In genomic region chr4:45083487-45083886, GRCm38 (mm10) we compare ENCODE assay signal across 7 mouse cellular contexts. TPM values are rescaled to one million over a fixed set of nuclear protein-coding genes. Genes with fewer than 3 reads are reported as not detected.
DNase-seq lines count a peak whose midpoint lies in the region; ATAC-seq and TF ChIP-seq lines count a peak whose summit lies in the region.

No protein-coding gene starts in this region.

- no peak overlapping the region for H3K27ac ChIP-seq in lung, postnatal 0 days (ENCODE audit: low read length)
- no peak overlapping the region for H3K27ac ChIP-seq in embryonic facial prominence, embryonic 14.5 days (replicated peaks; ENCODE audit: low read depth, low read length)

- peak overlapping the region; percentile 76 for H3K4me3 ChIP-seq in lung, postnatal 0 days (ENCODE audit: low read depth, low read length)
- peak overlapping the region; percentile 97 for H3K4me3 ChIP-seq in embryonic facial prominence, embryonic 14.5 days (ENCODE audit: low read depth, low read length)
- H3K4me3 ChIP-seq in myocyte: peak overlapping the region; percentile 43

- no peaks in the 10 kb centered on the region for H3K9me3 ChIP-seq in lung, postnatal 0 days (ENCODE audit: low read length)
- H3K9me3 ChIP-seq in embryonic facial prominence, embryonic 14.5 days (ENCODE audit: control insufficient read depth, low read length): no peaks in the 10 kb centered on the region

- no peak for TF ChIP-seq POLR2A in myocyte (IDR thresholded peaks at IDR 0.05; ENCODE audit: insufficient read length, low read depth)

- no peaks in the 10 kb centered on the region for H3K36me3 ChIP-seq in lung, postnatal 0 days (ENCODE audit: insufficient read depth, low read length)
- no peaks in the 10 kb centered on the region for H3K36me3 ChIP-seq in embryonic facial prominence, embryonic 14.5 days (ENCODE audit: control insufficient read depth, insufficient read depth, low read length)
- no peaks in the 10 kb centered on the region for H3K36me3 ChIP-seq in myocyte (ENCODE audit: control insufficient read depth, insufficient read depth)

- H3K79me2 ChIP-seq in myocyte (ENCODE audit: control insufficient read depth, insufficient read depth): peaks cover 13% of the 10 kb centered on the region

- ATAC-seq in lung, postnatal 0 days: no peak
- no peak for ATAC-seq in embryonic facial prominence, embryonic 14.5 days (ENCODE audit: low read depth)

- no peaks in the 10 kb centered on the region; the same call in 1 of the 2 replicates for H3K4me1 ChIP-seq in lung, postnatal 0 days (ENCODE audit: insufficient read depth, low read depth, low read length)
- H3K4me1 ChIP-seq in embryonic facial prominence, embryonic 14.5 days (ENCODE audit: control insufficient read depth, insufficient read depth, low read length): peaks cover 8% of the 10 kb centered on the region

- peak overlapping the region; percentile 74; the same call in 1 of the 2 replicates for H3K9ac ChIP-seq in lung, postnatal 0 days (replicated peaks; ENCODE audit: low read depth)
- peak overlapping the region; percentile 95 for H3K9ac ChIP-seq in embryonic facial prominence, embryonic 14.5 days (ENCODE audit: low read depth, low read length)

- WGBS in lung, postnatal 0 days: 5% methylated on average over 8 of the region's 8 CpGs
- WGBS in embryonic facial prominence, embryonic 14.5 days: 1% methylated on average over 8 of the region's 8 CpGs

- TF ChIP-seq CTCF in lung, postnatal 0 days (IDR thresholded peaks at IDR 0.05): no peak

- TF ChIP-seq EP300 in lung, postnatal 0 days (IDR thresholded peaks at IDR 0.05): no peak

- peak; percentile 10 for DNase-seq in lung, postnatal 0 days (ENCODE audit: low spot score)
- no peak for DNase-seq in lung, postnatal 4 days
- DNase-seq in embryonic facial prominence, embryonic 14.5 days (ENCODE audit: low spot score): peak; percentile 74
- peak; percentile 45 to 73 for DNase-seq in layer of hippocampus, adult 18-20 months (ENCODE audit: low spot score in 2 of 2)
- no peak for DNase-seq in ovary, adult 18-20 months (ENCODE audit: low spot score)
- DNase-seq in urinary bladder, postnatal 14 days (ENCODE audit: low spot score): no peak

- H3K27me3 ChIP-seq in lung, postnatal 0 days (replicated peaks; ENCODE audit: insufficient read depth, low read length): no peaks in the 10 kb centered on the region
- H3K27me3 ChIP-seq in embryonic facial prominence, embryonic 14.5 days (replicated peaks; ENCODE audit: control insufficient read depth, insufficient read depth, low read length): no peaks in the 10 kb centered on the region
- no peaks in the 10 kb centered on the region for H3K27me3 ChIP-seq in myocyte (ENCODE audit: control insufficient read depth, insufficient read depth, insufficient read length)

- H3ac ChIP-seq in myocyte (ENCODE audit: control insufficient read depth, insufficient read length): peak overlapping the region; percentile 61

- H3K4me2 ChIP-seq in lung, postnatal 0 days (replicated peaks; ENCODE audit: low read depth, low read length): peak overlapping the region; percentile 99
- peak overlapping the region; percentile 56 for H3K4me2 ChIP-seq in embryonic facial prominence, embryonic 14.5 days (ENCODE audit: low read depth, low read length)
- peak overlapping the region; percentile 98 for H3K4me2 ChIP-seq in myocyte (ENCODE audit: low read depth)

TF ChIP-seq in myocyte, 11 proteins besides CTCF, POLR2A, EP300 and RAD21:
- TF ChIP-seq MYOG (IDR thresholded peaks at IDR 0.05; ENCODE audit: control insufficient read depth in 1 of 3, insufficient read depth in 1 of 3, insufficient read length in 2 of 3, low read depth in 2 of 3): no peak
- TF ChIP-seq REST (IDR thresholded peaks at IDR 0.05; ENCODE audit: insufficient read depth, insufficient read length): no peak
- no peak for TF ChIP-seq TCF3 (IDR thresholded peaks at IDR 0.05; ENCODE audit: insufficient read length, low read depth)
- TF ChIP-seq E2F4 (IDR thresholded peaks at IDR 0.05; ENCODE audit: insufficient read depth): no peak
- no peak for TF ChIP-seq MAX (IDR thresholded peaks at IDR 0.05; ENCODE audit: low read depth)
- TF ChIP-seq MYOD1 (IDR thresholded peaks at IDR 0.05; ENCODE audit: control insufficient read depth in 1 of 3, insufficient read length in 2 of 3, low read depth in 2 of 3): no peak
- no peak for TF ChIP-seq TCF12 (IDR thresholded peaks at IDR 0.05; ENCODE audit: insufficient read depth, poor library complexity, severe bottlenecking)
- TF ChIP-seq SRF (IDR thresholded peaks at IDR 0.05; ENCODE audit: control insufficient read depth, insufficient read length, low read depth): no peak
- no peak for TF ChIP-seq CEBPB (IDR thresholded peaks at IDR 0.05; ENCODE audit: insufficient read depth, poor library complexity, severe bottlenecking)
- no peak for TF ChIP-seq USF1 (IDR thresholded peaks at IDR 0.05; ENCODE audit: low read depth)
- no peak for TF ChIP-seq POLR2AphosphoS2 (IDR thresholded peaks at IDR 0.05; ENCODE audit: insufficient read length, low read depth)

RNA-seq across cellular contexts. Expression of gene Fbxo10, which starts 0.9 kb away (rescaled TPM):
- 5.9 and 6.3 TPM in 2 replicates for polyA plus RNA-seq in lung, postnatal 0 days (2015; fragmentation: Nextera tagmentation; extraction: Ambion mirVana)
- 14.7 and 15.7 TPM in 2 replicates for polyA plus RNA-seq in embryonic facial prominence, embryonic 14.5 days (2014; fragmentation: Nextera tagmentation; extraction: Ambion mirVana)
- 10 to 100 TPM; 45.2 to 47.4 TPM for total RNA-seq in layer of hippocampus, adult 18-20 months (2021)
- 7.8 TPM for polyA plus RNA-seq in myocyte (2012; fragmentation: generic; extraction: Trizol)

RNA-seq across cellular contexts. Expression of gene Tomm5, which starts 24.4 kb away (rescaled TPM):
- polyA plus RNA-seq in lung, postnatal 0 days (2015; fragmentation: Nextera tagmentation; extraction: Ambion mirVana): 144 and 151 TPM in 2 replicates
- 240 and 250 TPM in 2 replicates for polyA plus RNA-seq in embryonic facial prominence, embryonic 14.5 days (2014; fragmentation: Nextera tagmentation; extraction: Ambion mirVana)
- total RNA-seq in layer of hippocampus, adult 18-20 months (2021): 10 to 100 TPM; 65.4 to 66.6 TPM
- polyA plus RNA-seq in myocyte (2012; fragmentation: generic; extraction: Trizol): 311 TPM

Comparison
In these comparisons a context has a peak if more than half of its experiments do, and no peak if none do; other contexts are left out.
1. DNase-seq: peak in lung, postnatal 0 days (single experiment), embryonic facial prominence, embryonic 14.5 days (single experiment) and layer of hippocampus, adult 18-20 months (2 of 2); none in lung, postnatal 4 days (0 of 2), ovary, adult 18-20 months (single experiment) and urinary bladder, postnatal 14 days (single experiment).
2. H3K4me3 ChIP-seq: peak in every context shown above with its lines; median percentile 97 in embryonic facial prominence, embryonic 14.5 days; 76 in lung, postnatal 0 days; 43 in myocyte.
3. Peak in every context shown above with its lines, with median percentiles within 50 percentile points of each other: H3K4me2 ChIP-seq.